Mouse (Mus musculus) stomach, postnatal 0 days (tissue): ENCODE data around the gene Lrrc49. TPM values are rescaled to one million over a fixed set of nuclear protein-coding genes. Genes with fewer than 3 reads are reported as not detected.

Experiments used
- ATAC-seq: fragments of 200-750 bp; cut with Nextera tagmentation; 2 replicates; pipeline ENCODE4 v1.8.0; 2017; ENCODE audit not compliant: low FRiP score, low TSS enrichment
- DNase-seq: peaks from one replicate; pipeline ENCODE4 v3.0.0-alpha.2; 2016; ENCODE audit warnings: low spot score
- H3K27ac ChIP-seq: fragments of 300-500 bp; sonication (generic); replicated peaks from 2 replicates; pipeline ENCODE4 v1.5.1; 2014; ENCODE audit warnings: mild to moderate bottlenecking, control low read depth
- H3K27me3 ChIP-seq: fragments of 300-500 bp; sonication (generic); 2 replicates; pipeline ENCODE4 v1.6.1; 2014; ENCODE audit warnings: low read length; ENCODE audit not compliant: control insufficient read depth, insufficient read depth
- H3K36me3 ChIP-seq: fragments of 300-500 bp; sonication (generic); 2 replicates; pipeline ENCODE4 v1.6.1; 2014; ENCODE audit warnings: low read length, mixed read lengths; ENCODE audit not compliant: control insufficient read depth, insufficient read depth
- H3K4me1 ChIP-seq: fragments of 300-500 bp; sonication (generic); replicated peaks from 2 replicates; pipeline ENCODE4 v1.6.1; 2014; ENCODE audit warnings: antibody characterized with exemption; ENCODE audit not compliant: control insufficient read depth, insufficient read depth
- H3K4me2 ChIP-seq: fragments of 300-500 bp; sonication (generic); replicated peaks from 2 replicates; pipeline ENCODE4 v1.6.1; 2014; ENCODE audit warnings: low read depth, mild to moderate bottlenecking, control low read depth, moderate library complexity
- H3K4me3 ChIP-seq: fragments of 300-500 bp; sonication (generic); 2 replicates; pipeline ENCODE4 v1.5.1; 2014; ENCODE audit warnings: low read depth, low read length, control low read depth
- H3K9ac ChIP-seq: fragments of 300-500 bp; sonication (generic); 2 replicates; pipeline ENCODE4 v1.6.1; 2014; ENCODE audit warnings: mild to moderate bottlenecking, low read length, control low read depth, mixed read lengths
- H3K9me3 ChIP-seq: fragments of 300-500 bp; sonication (generic); 2 replicates; pipeline ENCODE4 v1.6.1; 2016; ENCODE audit warnings: low read length; ENCODE audit not compliant: control insufficient read depth
- CTCF ChIP-seq: IDR thresholded peaks from 2 replicates; pipeline ENCODE4 v1.5.1; 2016; ENCODE audit warnings: antibody characterized with exemption, low read depth, mild to moderate bottlenecking, moderate library complexity
- EP300 ChIP-seq: optimal IDR thresholded peaks from 2 replicates; pipeline ENCODE3; 2016; ENCODE audit warnings: antibody characterized with exemption
- WGBS: fragments of 180-500 bp; shearing (Covaris S2); extraction: QIAGEN DNeasy Blood & Tissue Kit; methylation state at CpG from one replicate; pipeline ENCODE4 v1.1.7; 2014; 5-methylcytosine and 5-hydroxymethylcytosine counted together
- polyA plus RNA-seq: library from polyadenylated mRNA; unstranded; fragments of >200 nt; fragmentation: Nextera tagmentation; extraction: Ambion mirVana; gene quantifications from 2 replicates; pipeline ENCODE4 v1.2.1, GENCODE M21; 2015

The Lrrc49 gene
- polyA plus RNA-seq, 1 experiment from 2014 or later = 10.5 TPM

- ATAC-seq = no peak
- no peak for TF ChIP-seq EP300
- TF ChIP-seq CTCF = no peak
- H3K4me2 ChIP-seq = no peak overlapping the region
- H3K9me3 ChIP-seq = no peaks in the 10 kb centered on the region
- no peak overlapping the region for H3K27ac ChIP-seq
- no peak overlapping the region for H3K4me3 ChIP-seq
- WGBS = 88% methylated on average over 5 of the region's 5 CpGs
- no peak overlapping the region for H3K9ac ChIP-seq
- DNase-seq = no peak
- no peaks in the 10 kb centered on the region for H3K27me3 ChIP-seq
- H3K4me1 ChIP-seq = no peaks in the 10 kb centered on the region; the same call in 1 of the 2 replicates
- H3K36me3 ChIP-seq = no peaks in the 10 kb centered on the region
Measured at GRCm38 (mm10) chr9:60708606-60709005, 20.6 kb upstream of the Lrrc49 start.

DNA sequence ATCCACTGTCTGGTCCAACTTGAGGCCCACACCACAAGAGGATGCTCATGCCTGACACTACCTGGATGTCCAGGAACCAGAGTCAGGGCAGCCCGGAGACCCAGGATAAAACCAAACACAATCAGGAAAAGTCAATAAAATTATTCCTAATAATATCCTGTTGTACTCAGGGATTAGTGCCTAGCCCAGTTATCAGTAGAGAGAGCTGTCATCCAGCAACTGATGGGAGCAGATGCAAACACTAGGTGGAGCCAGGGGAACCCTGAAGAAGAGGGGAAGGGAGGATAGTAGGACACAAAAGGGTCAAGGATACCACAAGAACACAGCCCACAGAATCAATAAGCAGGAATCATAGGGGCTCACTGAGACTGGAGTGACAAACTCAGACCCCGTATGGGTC lies 19.6 kb upstream of the Lrrc49 start:
- Histone ChIP-seq H3K4me1 (no peaks in the 10 kb centered on the region), H3K27ac (no peak overlapping the region), H3K9ac (no peak overlapping the region), H3K4me3 (no peak overlapping the region), H3K27me3 (no peaks in the 10 kb centered on the region), H3K4me2 (no peak overlapping the region), H3K9me3 (no peaks in the 10 kb centered on the region), H3K36me3 (no peaks in the 10 kb centered on the region)
- TF ChIP-seq EP300 = no peak
- 0 out of 2 replicates have a peak, but pooled peaks have one; percentile 24 for TF ChIP-seq CTCF
- 95% methylated on average over 2 of the region's 2 CpGs for WGBS
- ATAC-seq (no peak), DNase-seq (no peak)

DNA sequence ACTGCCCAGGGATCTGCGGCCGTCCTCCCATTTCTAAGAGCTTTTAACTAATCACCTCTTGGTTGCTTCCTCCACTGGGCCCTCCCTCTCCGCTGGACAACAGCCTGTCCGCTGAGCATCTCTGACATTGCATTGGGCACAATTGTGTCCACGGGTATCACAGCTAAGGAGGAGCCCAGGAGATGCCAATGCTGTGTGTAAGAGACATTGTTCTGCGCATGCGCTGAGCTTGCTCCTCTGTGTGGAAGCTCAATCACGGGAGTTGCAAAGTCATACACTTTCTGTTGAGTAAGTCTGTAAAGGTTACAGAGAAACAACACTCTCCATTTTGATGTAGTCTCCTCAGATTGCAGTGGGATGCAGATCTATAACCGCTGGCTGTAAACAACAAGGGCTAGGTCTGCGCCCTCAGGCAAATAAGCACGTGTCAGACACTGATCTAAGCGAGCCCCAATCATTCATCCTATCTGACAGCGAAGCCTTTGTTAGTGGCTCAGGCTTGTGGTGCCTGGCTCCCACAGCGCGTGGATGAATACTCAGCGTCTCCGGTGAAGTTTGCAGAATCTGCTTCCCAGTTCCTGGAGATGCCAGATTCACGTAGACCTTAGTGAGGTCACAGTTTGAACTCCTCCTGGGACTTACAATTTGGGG lies 11.7 kb upstream of the Lrrc49 start:
- Histone ChIP-seq H3K4me1 (no peaks in the 10 kb centered on the region), H3K27ac (no peak overlapping the region), H3K4me3 (no peak overlapping the region), H3K27me3 (no peaks in the 10 kb centered on the region), H3K36me3 (no peaks in the 10 kb centered on the region), H3K4me2 (no peak overlapping the region), H3K9me3 (no peaks in the 10 kb centered on the region), H3K9ac (no peak overlapping the region)
- ATAC-seq (no peak), DNase-seq (no peak)
- WGBS = 50% methylated on average over 18 of the region's 18 CpGs
- TF ChIP-seq CTCF = no peak
- TF ChIP-seq EP300 = no peak

- H3K4me3 ChIP-seq = no peak overlapping the region
- no peak overlapping the region for H3K9ac ChIP-seq
- no peaks in the 10 kb centered on the region for H3K27me3 ChIP-seq
- DNase-seq = no peak
- H3K4me1 ChIP-seq = 0 out of 2 replicates have a peak, but pooled peaks cover 2% of the 10 kb centered on the region
- ATAC-seq = no peak
- no peak overlapping the region for H3K4me2 ChIP-seq
- no peaks in the 10 kb centered on the region for H3K36me3 ChIP-seq
- WGBS = 66% methylated on average over 6 of the region's 6 CpGs
- no peak overlapping the region for H3K27ac ChIP-seq
- no peaks in the 10 kb centered on the region for H3K9me3 ChIP-seq
- no peak for TF ChIP-seq EP300
- TF ChIP-seq CTCF = no peak
Measured at GRCm38 (mm10) chr9:60696271-60696985, 8.5 kb upstream of the Lrrc49 start.

DNA sequence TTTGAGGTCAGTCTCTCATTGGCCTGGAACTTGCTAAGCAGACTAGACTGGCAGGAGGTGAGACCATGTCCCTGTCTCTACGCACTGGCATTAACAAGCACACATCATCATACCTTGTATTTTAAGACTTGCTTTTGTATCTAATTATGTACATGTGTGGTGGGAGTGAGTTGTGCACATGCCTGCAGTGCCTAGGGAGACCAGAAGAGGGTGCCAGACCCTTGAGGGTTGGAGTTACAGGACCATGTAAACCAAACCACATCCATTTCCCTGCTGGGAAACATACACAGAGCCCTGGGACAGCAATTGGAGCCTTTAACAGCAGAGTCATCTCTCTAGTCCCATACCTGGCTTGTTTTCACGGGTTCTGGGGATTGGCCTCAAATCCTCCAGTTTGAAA lies 6.0 kb upstream of the Lrrc49 start:
- Histone ChIP-seq H3K36me3 (no peaks in the 10 kb centered on the region), H3K9ac (no peak overlapping the region), H3K4me1 (0 out of 2 replicates have a peak, but pooled peaks cover 2% of the 10 kb centered on the region), H3K27ac (no peak overlapping the region), H3K4me2 (no peak overlapping the region), H3K4me3 (no peak overlapping the region), H3K27me3 (no peaks in the 10 kb centered on the region), H3K9me3 (no peaks in the 10 kb centered on the region)
- TF ChIP-seq EP300 = no peak
- peak; percentile 62 for TF ChIP-seq CTCF
- 66% methylated on average over 2 of the region's 2 CpGs for WGBS
- no peak for ATAC-seq
- no peak for DNase-seq

- Histone ChIP-seq H3K9ac (no peak overlapping the region), H3K4me3 (no peak overlapping the region), H3K4me1 (0 out of 2 replicates have a peak, but pooled peaks cover 2% of the 10 kb centered on the region), H3K36me3 (no peaks in the 10 kb centered on the region), H3K4me2 (no peak overlapping the region), H3K27ac (no peak overlapping the region), H3K27me3 (no peaks in the 10 kb centered on the region), H3K9me3 (no peaks in the 10 kb centered on the region)
- ATAC-seq (peak; percentile 26; the same call in 1 of the 2 replicates), DNase-seq (no peak)
- 26% methylated on average over 4 of the region's 4 CpGs for WGBS
- TF ChIP-seq EP300 (no peak), CTCF (no peak)
Measured at GRCm38 (mm10) chr9:60692624-60693023, 4.7 kb upstream of the Lrrc49 start.
